Mouse (Mus musculus): ENCODE measurements at regions not wholly inside any gene's neighbourhood (a gene's known extent, or its start where the extent isn't known, plus 50 kb on each side); places are given as distances from the start of the nearest gene placed in this dataset.
A peak's percentile ranks its signal among the peaks of the same experiment; 100 is the strongest.

GRCm38 (mm10) chr6:120614526-120614925 is 51.6 kb upstream of the Cecr2 start:
- Histone ChIP-seq H3K36me3 (no peaks in the 10 kb centered on the region), H3K4me2 (no peak overlapping the region), H3K27me3 (no peaks in the 10 kb centered on the region), H3K4me3 (replicated peaks) (no peak overlapping the region), H3K9me3 (replicated peaks) (no peaks in the 10 kb centered on the region), H3K27ac (no peak overlapping the region), H3K9ac (no peak overlapping the region), H3K4me1 (peaks cover 13% of the 10 kb centered on the region; the same call in 1 of the 2 replicates)
- WGBS = 89% methylated on average over 3 of the region's 3 CpGs
- ATAC-seq (replicated peaks; ENCODE audit: low FRiP score) = no peak

- WGBS = 29% methylated on average over 7 of the region's 7 CpGs
- Histone ChIP-seq H3K27me3 (no peaks in the 10 kb centered on the region), H3K4me1 (peaks cover 13% of the 10 kb centered on the region; the same call in 1 of the 2 replicates), H3K27ac (0 out of 2 replicates have a peak overlapping the region, but pooled peaks have one; percentile 56), H3K4me3 (replicated peaks) (no peak overlapping the region), H3K4me2 (no peak overlapping the region), H3K9me3 (replicated peaks) (no peaks in the 10 kb centered on the region), H3K9ac (no peak overlapping the region), H3K36me3 (no peaks in the 10 kb centered on the region)
- ATAC-seq (replicated peaks; ENCODE audit: low FRiP score) = peak; percentile 85
These were observed 53.8 kb upstream of the Cecr2 start for GRCm38 (mm10) chr6:120612346-120612745.

GRCm38 (mm10) chr6:120609858-120610257 is 56.3 kb upstream of the Cecr2 start:
- H3K4me1 ChIP-seq = peaks cover 13% of the 10 kb centered on the region; the same call in 1 of the 2 replicates
- H3K4me3 ChIP-seq (replicated peaks) = no peak overlapping the region
- no peak overlapping the region for H3K9ac ChIP-seq
- no peak overlapping the region for H3K4me2 ChIP-seq
- no peak overlapping the region; the same call in 1 of the 2 replicates for H3K27ac ChIP-seq
- H3K9me3 ChIP-seq (replicated peaks) = no peaks in the 10 kb centered on the region
- no peaks in the 10 kb centered on the region for H3K27me3 ChIP-seq
- no peaks in the 10 kb centered on the region for H3K36me3 ChIP-seq
- WGBS = 87% methylated on average over 4 of the region's 4 CpGs
- ATAC-seq (replicated peaks; ENCODE audit: low FRiP score) = no peak

GRCm38 (mm10) chr6:120605471-120605870 is 60.7 kb upstream of the Cecr2 start:
- no peaks in the 10 kb centered on the region for H3K36me3 ChIP-seq
- no peak overlapping the region for H3K27ac ChIP-seq
- WGBS = 91% methylated on average over 2 of the region's 2 CpGs
- H3K4me2 ChIP-seq = no peak overlapping the region
- H3K4me1 ChIP-seq = peaks cover 7% of the 10 kb centered on the region; the same call in 1 of the 2 replicates
- H3K27me3 ChIP-seq = no peaks in the 10 kb centered on the region
- ATAC-seq (replicated peaks; ENCODE audit: low FRiP score) = peak; percentile 69; the same call in 1 of the 2 replicates
- H3K4me3 ChIP-seq (replicated peaks) = no peak overlapping the region
- H3K9ac ChIP-seq = no peak overlapping the region
- no peaks in the 10 kb centered on the region for H3K9me3 ChIP-seq (replicated peaks)

GRCm38 (mm10) chr6:120604020-120604958 is 61.9 kb upstream of the Cecr2 start:
- H3K4me1 ChIP-seq = peaks cover 7% of the 10 kb centered on the region; the same call in 1 of the 2 replicates

GRCm38 (mm10) chr6:120603454-120603853 is 62.7 kb upstream of the Cecr2 start:
- Histone ChIP-seq H3K9ac (no peak overlapping the region), H3K27ac (no peak overlapping the region), H3K4me1 (peaks cover 7% of the 10 kb centered on the region; the same call in 1 of the 2 replicates), H3K4me2 (no peak overlapping the region), H3K9me3 (replicated peaks) (no peaks in the 10 kb centered on the region), H3K27me3 (no peaks in the 10 kb centered on the region), H3K4me3 (replicated peaks) (no peak overlapping the region), H3K36me3 (no peaks in the 10 kb centered on the region)
- WGBS = 49% methylated on average over 2 of the region's 2 CpGs
- ATAC-seq (replicated peaks; ENCODE audit: low FRiP score) = no peak

More at GRCm38 (mm10) chr6:120604020-120604958, 61.9 kb upstream of the Cecr2 start:
- H3K4me3 ChIP-seq (replicated peaks) = no peak overlapping the region
- no peaks in the 10 kb centered on the region for H3K27me3 ChIP-seq
- H3K9me3 ChIP-seq (replicated peaks) = no peaks in the 10 kb centered on the region
- no peak overlapping the region for H3K9ac ChIP-seq
- peak; percentile 66; the same call in 1 of the 2 replicates for ATAC-seq (replicated peaks; ENCODE audit: low FRiP score)
- peak overlapping the region; percentile 25; the same call in 1 of the 2 replicates for H3K27ac ChIP-seq
- no peak overlapping the region for H3K4me2 ChIP-seq
- WGBS = 51% methylated on average over 6 of the region's 6 CpGs
- H3K36me3 ChIP-seq = no peaks in the 10 kb centered on the region

GRCm38 (mm10) chr6:120600376-120600775 is 65.8 kb upstream of the Cecr2 start:
- Histone ChIP-seq H3K4me3 (replicated peaks) (no peak overlapping the region), H3K4me2 (no peak overlapping the region), H3K36me3 (no peaks in the 10 kb centered on the region), H3K27ac (no peak overlapping the region), H3K9me3 (replicated peaks) (no peaks in the 10 kb centered on the region), H3K9ac (no peak overlapping the region), H3K4me1 (peaks cover 7% of the 10 kb centered on the region; the same call in 1 of the 2 replicates), H3K27me3 (no peaks in the 10 kb centered on the region)
- WGBS = 86% methylated on average over 2 of the region's 2 CpGs
- ATAC-seq (replicated peaks; ENCODE audit: low FRiP score) = no peak

GRCm38 (mm10) chr6:120598471-120598870 is 67.4 kb upstream of the Hdhd5 start:
- WGBS = 70% methylated on average over 2 of the region's 2 CpGs

GRCm38 (mm10) chr6:120597887-120598286 is 66.8 kb upstream of the Hdhd5 start:
- Histone ChIP-seq H3K4me1 (peaks cover under 1% of the 10 kb centered on the region), H3K27ac (no peak overlapping the region), H3K4me2 (no peak overlapping the region), H3K9me3 (replicated peaks) (no peaks in the 10 kb centered on the region), H3K4me3 (replicated peaks) (no peak overlapping the region), H3K9ac (no peak overlapping the region), H3K27me3 (no peaks in the 10 kb centered on the region), H3K36me3 (no peaks in the 10 kb centered on the region)
- WGBS = 30% methylated on average over 3 of the region's 3 CpGs
- ATAC-seq (replicated peaks; ENCODE audit: low FRiP score) = no peak

More at GRCm38 (mm10) chr6:120598471-120598870, 67.4 kb upstream of the Hdhd5 start:
- H3K9ac ChIP-seq = no peak overlapping the region
- no peak overlapping the region for H3K4me2 ChIP-seq
- no peaks in the 10 kb centered on the region for H3K27me3 ChIP-seq
- no peaks in the 10 kb centered on the region for H3K9me3 ChIP-seq (replicated peaks)
- no peak for ATAC-seq (replicated peaks; ENCODE audit: low FRiP score)
- H3K36me3 ChIP-seq = no peaks in the 10 kb centered on the region
- no peak overlapping the region for H3K4me3 ChIP-seq (replicated peaks)
- peaks cover under 1% of the 10 kb centered on the region; the same call in 1 of the 2 replicates for H3K4me1 ChIP-seq
- H3K27ac ChIP-seq = no peak overlapping the region

GRCm38 (mm10) chr6:120596717-120597116 is 65.6 kb upstream of the Hdhd5 start:
- no peak overlapping the region for H3K4me2 ChIP-seq
- WGBS = 77% methylated on average over 3 of the region's 3 CpGs
- no peak overlapping the region for H3K9ac ChIP-seq
- no peaks in the 10 kb centered on the region for H3K36me3 ChIP-seq
- H3K4me3 ChIP-seq (replicated peaks) = no peak overlapping the region
- ATAC-seq (replicated peaks; ENCODE audit: low FRiP score) = no peak
- H3K4me1 ChIP-seq = peaks cover 12% of the 10 kb centered on the region
- H3K27ac ChIP-seq = no peak overlapping the region
- no peaks in the 10 kb centered on the region for H3K9me3 ChIP-seq (replicated peaks)
- no peaks in the 10 kb centered on the region for H3K27me3 ChIP-seq

GRCm38 (mm10) chr6:120594463-120594862 is 63.3 kb upstream of the Hdhd5 start:
- no peak for ATAC-seq (replicated peaks; ENCODE audit: low FRiP score)
- WGBS = 93% methylated on average over 8 of the region's 8 CpGs
- Histone ChIP-seq H3K4me1 (peaks cover 17% of the 10 kb centered on the region), H3K9ac (no peak overlapping the region), H3K4me2 (no peak overlapping the region), H3K27me3 (no peaks in the 10 kb centered on the region), H3K27ac (no peak overlapping the region), H3K4me3 (replicated peaks) (no peak overlapping the region), H3K9me3 (replicated peaks) (no peaks in the 10 kb centered on the region), H3K36me3 (no peaks in the 10 kb centered on the region)

- peaks cover 17% of the 10 kb centered on the region for H3K4me1 ChIP-seq
- WGBS = 26% methylated on average over 7 of the region's 7 CpGs
- no peaks in the 10 kb centered on the region for H3K9me3 ChIP-seq (replicated peaks)
- 0 out of 2 replicates have a peak overlapping the region, but pooled peaks have one; percentile 14 for H3K4me3 ChIP-seq (replicated peaks)
- H3K27me3 ChIP-seq = no peaks in the 10 kb centered on the region
- ATAC-seq (replicated peaks; ENCODE audit: low FRiP score) = no peak
- peak overlapping the region; percentile 47 for H3K4me2 ChIP-seq
- H3K9ac ChIP-seq = 0 out of 2 replicates have a peak overlapping the region, but pooled peaks have one; percentile 14
- peak overlapping the region; percentile 87 for H3K27ac ChIP-seq
- H3K36me3 ChIP-seq = no peaks in the 10 kb centered on the region
These were observed 61.6 kb upstream of the Hdhd5 start for GRCm38 (mm10) chr6:120592705-120593104.
